Mouse (Mus musculus): ENCODE data around the gene Zfp865.
"Not testable (repeated sequence)": the region's sequence is repeated elsewhere in the genome, so short reads cannot be mapped to it uniquely, and the experiment has no call there.

Zfp865 gene

GRCm38 (mm10) chr7:5079365-5080009 is 59.3 kb downstream of the Zfp865 start:
- POLR2A ChIA-PET, CTCF ChIA-PET: not testable (repeated sequence)

- CTCF ChIA-PET, result no interaction called here
- POLR2A ChIA-PET, result interaction anchor here in 3 of 4 experiments (0.7 to 3.1 kb wide), 12 partner anchors 9 to 66 kb away, joined by 3 to 12 read pairs (median 4); partner anchors contain the start of genes Fiz1 (in 1 of the 3), U2af2 (in 1 of the 3) and Zfp524 (in 1 of the 3)
These were observed 60.0 kb downstream of the Zfp865 start, which contains the start of gene Epn1 for GRCm38 (mm10) chr7:5080010-5080751. TSS of gene Epn1 (plus strand) at chr7:5080235.

- ChIA-PET POLR2A (interaction anchor here in 3 of 4 experiments (0.7 to 5.4 kb wide), 16 partner anchors 8 to 66 kb away, joined by 3 to 36 read pairs (median 4); partner anchors contain the start of genes Fiz1 (in 1 of the 3), U2af2 (in 1 of the 3) and Zfp524 (in 1 of the 3)), CTCF (no interaction called here)
These were observed 60.6 kb downstream of the Zfp865 start for GRCm38 (mm10) chr7:5080815-5081214.

GRCm38 (mm10) chr7:5081241-5081640 is 61.1 kb downstream of the Zfp865 start:
- CTCF ChIA-PET, result interaction anchor here in 1 of 4 experiments (0.6 kb wide), 1 partner anchor 11 kb away, joined by 3 read pairs; no protein-coding TSS in a partner anchor
- POLR2A ChIA-PET, result interaction anchor here in 3 of 4 experiments (0.6 to 5.4 kb wide), 17 partner anchors 9 to 271 kb away, joined by 3 to 36 read pairs (median 5); partner anchors contain the start of gene U2af2 (in 1 of the 3)

GRCm38 (mm10) chr7:5081939-5082338 is 61.8 kb downstream of the Zfp865 start:
- CTCF ChIA-PET, result interaction anchor here in 1 of 4 experiments (0.6 kb wide), 1 partner anchor 11 kb away, joined by 3 read pairs; no protein-coding TSS in a partner anchor
- POLR2A ChIA-PET, result interaction anchor here in 3 of 4 experiments (0.6 to 5.4 kb wide), 11 partner anchors 8 to 367 kb away, joined by 3 to 36 read pairs (median 5); no protein-coding TSS in a partner anchor

- ChIA-PET POLR2A (interaction anchor here in 3 of 4 experiments (0.6 to 5.4 kb wide), 7 partner anchors 7 to 70 kb away, joined by 3 to 36 read pairs (median 5); partner anchors contain the start of genes U2af2 (in 1 of the 3) and Zfp524 (in 1 of the 3)), CTCF (interaction anchor here in 2 of 4 experiments (0.5 to 1.3 kb wide), 2 partner anchors 23 to 1072 kb away, joined by 4 to 8 read pairs; partner anchors contain the start of gene Zfp787 (in 1 of the 2))
These were observed 63.3 kb downstream of the Zfp865 start for GRCm38 (mm10) chr7:5083325-5084105.

GRCm38 (mm10) chr7:5085512-5085911 is 65.3 kb downstream of the Zfp865 start:
- ChIA-PET POLR2A (interaction anchor here in 1 of 4 experiments (0.6 to 5.4 kb wide), 3 partner anchors 12 to 1169 kb away, joined by 3 to 36 read pairs (median 6); no protein-coding TSS in a partner anchor), CTCF (no interaction called here)

Data from embryonic stem cell, embryonic (primary cell).